Mouse (Mus musculus): Measurements from ENCODE around the gene Carns1. TPM values are rescaled to one million over a fixed set of nuclear protein-coding genes. Genes with fewer than 3 reads are reported as not detected.
"Not testable (repeated sequence)": the region's sequence is repeated elsewhere in the genome, so short reads cannot be mapped to it uniquely, and the experiment has no call there.

Gene Carns1
- polyA plus RNA-seq, 2 experiments from 2014 or later = 6.1 to 7.2 TPM

DNA sequence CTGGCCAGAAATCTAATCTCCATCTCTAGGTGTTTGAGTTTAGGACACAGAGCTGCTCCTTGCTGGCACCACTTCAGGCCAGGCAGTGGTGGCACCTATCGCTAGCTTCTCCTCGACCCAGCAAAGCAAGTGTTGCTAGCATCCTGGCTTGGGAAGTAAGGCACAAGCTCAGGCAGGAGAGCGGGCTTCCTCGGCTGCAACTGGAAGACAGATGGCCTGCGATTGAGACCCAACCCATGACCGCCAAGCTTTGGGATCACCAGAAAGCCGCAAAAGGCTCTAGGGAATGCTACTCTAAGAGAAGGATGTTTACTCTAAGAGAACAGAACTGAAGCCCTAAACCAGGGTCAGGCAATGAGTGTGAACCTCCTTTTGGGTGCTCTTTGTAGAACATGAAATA lies 45.8 kb downstream of the Carns1 start:
- ATAC-seq = no peak

DNA sequence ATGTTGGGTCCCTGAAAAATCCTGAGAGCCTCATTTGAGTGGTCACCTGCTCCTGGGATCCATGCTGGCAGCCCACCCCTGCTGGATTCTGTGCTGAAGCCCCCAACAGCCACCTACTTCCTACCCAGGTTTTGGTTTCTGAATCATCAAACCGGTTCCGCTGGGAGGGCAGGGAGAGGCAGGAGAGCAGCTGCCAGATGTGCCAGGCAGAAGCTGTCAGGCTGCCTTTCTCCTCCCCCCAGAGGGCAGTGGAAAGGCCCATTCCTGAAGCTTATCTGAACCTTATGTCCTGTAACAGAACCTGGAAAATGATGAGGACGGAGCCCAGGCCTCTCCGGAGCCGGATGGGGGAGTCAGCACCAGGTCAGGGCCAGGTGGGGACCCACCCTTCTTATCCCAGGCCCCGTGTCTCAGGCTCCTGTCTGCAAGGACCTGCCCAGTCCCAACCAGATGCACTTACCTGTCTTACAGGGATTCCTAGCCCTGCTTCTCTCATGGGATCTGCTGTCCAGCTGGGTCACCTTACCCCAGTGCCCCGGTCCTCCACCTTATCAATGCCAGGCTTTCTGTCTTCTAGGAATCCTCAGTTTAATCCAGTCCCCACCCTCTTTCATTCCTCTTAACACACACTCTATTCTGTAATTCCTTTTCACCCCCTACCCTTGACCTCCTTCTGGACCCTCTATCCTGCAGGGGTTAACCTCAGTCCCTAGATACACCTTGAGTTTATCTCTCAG lies 48.4 kb downstream of the Carns1 start:
- ATAC-seq = no peak

DNA sequence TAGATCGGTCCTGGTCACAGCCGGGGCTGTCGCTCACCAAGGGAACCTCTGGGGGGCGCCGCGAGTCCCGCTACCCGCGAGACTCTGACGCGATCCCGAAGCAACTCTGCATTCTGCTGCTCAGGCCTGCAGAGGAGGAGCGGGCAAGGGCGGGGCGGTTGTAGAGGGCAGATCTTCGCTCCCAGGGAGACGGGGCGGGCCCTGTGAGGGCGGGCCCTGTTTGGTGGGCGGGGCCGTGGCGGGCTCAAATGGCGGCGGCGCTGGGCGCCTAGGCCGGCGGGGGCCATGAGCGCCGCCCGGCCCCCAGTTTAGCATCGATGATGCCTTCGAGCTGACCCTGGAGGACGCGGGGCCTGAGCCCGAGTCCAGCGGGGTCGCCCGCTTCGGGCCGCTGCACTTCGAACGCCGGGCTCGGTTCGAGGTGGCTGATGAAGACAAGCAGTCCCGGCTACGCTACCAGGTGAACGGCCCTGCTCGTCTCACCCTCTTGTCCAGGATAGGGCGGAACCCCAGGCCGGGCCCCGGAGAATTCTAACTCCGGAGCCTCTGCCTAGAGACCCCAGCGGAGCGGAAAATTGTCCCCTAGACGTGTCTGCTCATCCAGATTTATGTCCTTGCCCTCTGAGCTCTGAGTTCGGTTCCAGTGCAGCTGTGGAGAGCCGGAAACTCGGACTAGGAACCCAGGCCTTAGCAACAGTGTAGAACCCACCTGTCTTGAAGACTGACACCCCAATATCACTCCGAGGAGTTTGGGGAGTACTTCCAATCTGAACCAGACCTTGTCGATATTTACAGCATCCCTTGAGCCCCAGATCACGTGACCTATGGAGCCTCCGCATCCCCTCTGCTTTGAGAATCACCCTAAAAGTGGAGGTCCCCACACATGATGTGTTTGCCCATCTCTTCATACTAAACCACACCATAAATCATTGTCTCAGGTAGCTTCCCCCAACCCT lies 49.3 kb downstream of the Carns1 start, which contains the start of gene Aip:
Aip (minus strand) TSS at position 118 of the 956 bp plus-strand sequence.
- ATAC-seq = peak; percentile 71

DNA sequence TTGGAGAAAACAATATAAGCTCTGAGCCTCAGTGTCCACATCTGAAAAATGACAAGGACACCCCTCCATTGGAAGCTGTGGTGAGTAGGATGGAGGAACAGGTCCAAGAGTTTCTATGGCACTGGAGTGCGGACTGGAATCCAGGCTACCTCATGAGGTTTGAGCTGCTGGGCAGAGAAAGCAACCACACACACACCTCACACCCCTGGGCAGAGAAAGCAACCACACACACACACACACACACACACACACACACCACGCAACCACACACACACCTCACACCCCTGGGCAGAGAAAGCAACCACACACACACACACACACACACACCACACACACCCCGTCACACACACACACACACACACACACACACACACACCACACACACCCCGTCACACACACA lies 50.0 kb downstream of the Carns1 start:
- not testable (repeated sequence) for ATAC-seq

DNA sequence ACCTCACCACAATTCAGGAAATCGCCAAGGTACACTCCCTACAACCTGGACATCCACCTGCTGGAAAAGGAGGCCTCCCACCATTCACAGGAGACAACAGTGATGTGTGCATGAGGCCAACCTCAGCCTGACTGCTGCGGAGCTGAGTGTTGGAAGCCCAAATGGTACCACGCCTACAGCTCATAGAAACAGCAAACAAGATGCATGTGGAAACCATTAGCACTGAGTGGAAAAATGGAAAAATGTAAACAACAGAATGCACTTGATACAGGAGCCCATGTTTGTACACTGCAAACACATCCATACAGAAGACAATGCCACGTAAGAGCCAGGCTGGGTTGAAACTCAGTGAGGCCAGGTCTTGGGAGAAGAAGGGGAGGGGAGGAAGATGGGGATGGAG lies 50.8 kb downstream of the Carns1 start:
- no peak for ATAC-seq

DNA sequence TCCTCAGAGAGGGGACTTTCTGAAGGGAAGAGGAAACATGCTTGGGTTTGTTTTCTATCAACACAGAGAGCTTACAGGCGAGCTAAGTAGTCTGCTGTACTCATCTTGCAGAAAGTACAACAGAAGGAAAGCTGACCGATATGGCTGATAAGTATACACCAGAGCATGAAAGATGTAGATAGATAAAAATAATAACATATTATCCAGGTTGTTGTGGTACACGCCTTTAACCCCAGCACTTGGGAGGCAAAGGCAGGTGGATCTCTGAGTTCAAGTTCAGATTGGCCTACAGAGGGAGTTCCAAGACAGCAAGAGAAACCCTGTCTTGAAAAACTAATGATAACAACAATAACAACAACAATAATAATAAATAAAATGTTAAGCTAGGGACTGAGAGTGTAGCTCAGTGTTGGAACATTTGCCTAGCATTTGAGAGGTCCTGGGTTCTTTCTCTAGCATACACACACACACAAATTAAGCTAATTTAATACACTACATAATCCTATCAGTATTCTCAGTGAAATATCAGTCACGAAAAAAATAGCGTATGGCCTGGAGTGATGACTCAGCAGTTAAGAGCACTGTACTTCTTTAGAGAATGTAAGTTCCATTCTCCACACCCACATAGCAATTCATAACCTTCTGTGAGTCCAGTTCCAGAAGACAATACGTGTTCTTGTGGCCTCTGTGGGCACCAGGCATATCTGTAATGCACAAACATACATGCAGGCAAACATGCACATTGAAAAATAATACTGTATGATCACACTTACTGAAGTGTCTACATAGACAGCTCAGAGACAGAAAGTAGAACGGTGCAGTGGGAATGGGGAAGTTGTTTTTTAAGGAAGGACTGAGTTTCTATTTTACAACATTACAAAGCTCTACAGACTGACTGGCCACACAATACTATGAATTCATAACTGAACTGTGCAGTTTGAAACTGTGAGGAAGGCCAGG lies 52.6 kb downstream of the Carns1 start:
- no peak for ATAC-seq

DNA sequence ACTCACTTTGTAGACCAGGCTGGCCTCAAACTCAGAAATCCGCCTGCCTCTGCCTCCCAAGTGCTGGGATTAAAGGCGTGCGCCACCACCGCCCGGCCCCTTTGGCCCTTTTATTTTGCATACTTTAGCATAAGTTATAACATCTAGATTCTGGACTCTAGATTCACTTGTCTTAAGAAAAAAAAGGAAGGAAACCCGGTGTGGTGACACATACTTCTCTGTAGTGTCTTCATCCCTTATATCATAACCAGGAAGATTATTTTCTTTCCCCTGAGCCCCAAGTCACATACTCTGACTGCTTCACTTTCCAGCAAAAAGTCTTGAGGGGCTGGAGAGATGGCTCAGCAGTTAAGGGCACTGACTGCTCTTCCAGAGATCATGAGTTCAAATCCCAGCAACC lies 53.4 kb downstream of the Carns1 start:
- ATAC-seq = not testable (repeated sequence)

DNA sequence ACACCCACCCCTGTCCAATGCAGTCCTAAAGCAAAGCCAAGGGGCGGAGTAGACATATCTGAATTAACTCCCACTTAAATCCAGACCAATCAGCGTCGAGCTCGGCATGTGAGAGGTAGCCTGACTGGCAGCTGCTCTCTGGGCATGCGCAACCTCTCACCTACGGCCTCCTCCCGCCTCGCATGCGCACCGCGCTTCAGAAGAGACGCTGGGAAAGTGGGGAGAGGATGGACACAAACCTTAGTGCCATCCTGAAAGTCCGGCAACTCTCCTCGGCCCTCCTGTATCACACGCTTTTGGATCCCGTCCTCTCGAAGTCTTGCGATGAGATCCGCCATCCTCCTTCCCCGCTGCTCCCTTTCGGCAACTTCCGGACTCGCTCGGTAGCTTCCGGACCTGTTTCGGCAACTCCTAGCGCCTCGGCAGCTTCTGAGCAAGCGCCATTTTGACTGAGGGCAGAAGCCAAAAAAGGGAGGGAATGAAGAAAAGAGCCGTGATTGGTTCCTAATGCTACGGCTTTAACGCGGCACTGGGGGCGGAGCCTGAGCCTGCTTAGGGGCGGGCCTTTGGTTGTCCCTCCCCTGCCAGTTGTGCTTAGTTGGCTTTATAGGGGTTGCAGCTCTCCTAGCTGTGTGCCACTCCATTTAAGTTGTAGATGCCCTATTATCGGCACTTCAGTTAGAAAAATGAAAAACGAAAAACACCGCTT lies 54.0 kb downstream of the Carns1 start:
- peak; percentile 58 for ATAC-seq

DNA sequence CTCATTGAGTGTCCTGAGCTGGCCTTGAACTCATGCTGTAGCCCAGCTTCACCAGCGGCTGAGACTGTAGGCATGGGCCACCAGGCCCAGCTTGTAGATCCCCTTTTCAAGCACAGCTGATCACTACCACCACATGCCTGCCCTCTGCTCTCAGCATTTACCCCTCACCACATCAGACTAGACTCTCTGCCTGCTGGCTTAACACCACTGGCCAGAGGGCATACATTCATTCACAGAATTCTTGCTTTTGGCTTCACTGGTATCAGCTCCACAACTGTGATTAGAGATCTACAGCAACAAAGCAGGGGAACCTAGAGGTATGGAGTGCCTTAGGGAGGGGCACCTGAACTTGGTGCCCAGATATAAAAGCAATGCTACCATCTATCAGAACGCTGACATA lies 54.8 kb downstream of the Carns1 start:
- ATAC-seq = no peak

DNA sequence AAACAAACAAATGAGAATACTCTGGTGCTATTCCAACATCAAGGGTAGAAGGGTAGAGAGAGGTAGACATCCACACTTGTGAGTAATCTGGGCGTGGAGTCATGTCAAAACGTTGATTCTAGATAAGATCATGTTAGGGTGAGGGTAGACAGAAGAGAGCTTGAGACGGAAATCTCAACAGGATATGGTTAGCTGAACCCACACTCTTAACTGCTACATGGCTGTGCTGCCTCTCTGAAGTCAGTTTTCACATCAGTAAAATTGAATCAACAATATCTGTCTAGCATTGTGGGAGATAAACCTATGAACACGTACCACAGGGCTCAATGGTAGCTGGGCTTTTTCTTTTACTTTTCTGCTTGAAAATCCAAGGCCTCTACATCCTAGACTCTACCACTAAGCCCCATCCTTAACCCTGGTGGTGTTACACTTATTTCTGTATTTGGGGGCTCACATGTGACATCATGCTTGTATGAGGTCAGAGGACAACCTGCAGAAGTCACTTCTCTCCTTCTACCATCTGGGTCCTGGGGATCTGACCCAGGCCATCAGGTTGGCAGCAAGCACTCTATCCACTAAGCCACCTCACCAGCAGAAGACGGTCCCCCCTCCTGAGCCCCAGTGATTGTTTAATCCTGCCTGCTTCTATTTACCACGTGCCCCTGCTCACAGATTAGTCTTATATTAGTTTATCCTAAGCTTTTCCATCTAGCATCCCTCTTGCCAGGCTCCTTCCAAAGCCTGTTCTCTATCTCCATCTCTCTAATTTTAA lies 55.4 kb downstream of the Carns1 start:
- ATAC-seq = peak; percentile 77

DNA sequence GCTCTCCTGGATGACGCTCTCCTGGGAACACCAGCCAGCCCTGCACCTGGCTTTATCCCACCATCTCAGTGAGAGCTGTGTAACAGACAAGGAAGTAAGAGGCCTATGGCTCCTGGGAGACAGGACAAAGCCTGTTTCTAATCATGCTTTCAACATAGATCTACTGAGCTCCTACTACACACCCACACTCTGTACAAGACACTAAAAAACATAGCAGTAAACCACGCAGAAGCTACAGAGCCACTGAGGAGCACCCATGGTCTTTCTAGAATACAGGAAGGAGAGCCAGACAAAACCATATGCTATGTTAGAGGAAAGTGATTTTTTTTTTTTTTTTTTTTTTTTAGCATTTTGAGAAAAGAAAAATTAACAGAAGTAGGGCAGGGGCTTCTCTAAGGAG lies 56.9 kb downstream of the Carns1 start:
- ATAC-seq = no peak

DNA sequence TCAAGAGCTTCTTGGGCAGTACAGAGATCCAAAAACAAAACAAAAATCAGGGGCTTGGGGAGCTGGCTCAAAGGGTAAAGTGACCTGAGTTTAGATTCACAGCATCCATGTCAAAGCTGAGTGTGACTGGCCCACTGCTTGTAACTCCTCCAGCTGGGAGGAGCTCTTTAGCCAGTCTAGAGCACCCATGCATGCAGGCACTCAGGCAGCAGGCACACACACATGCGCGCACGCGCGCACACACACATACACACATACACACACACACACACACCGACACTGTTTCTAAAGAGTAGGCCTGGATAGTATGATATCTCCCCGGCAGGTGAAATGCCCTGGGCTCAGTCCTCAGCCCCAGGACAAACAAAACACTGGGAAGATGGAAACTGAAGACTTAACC lies 58.3 kb downstream of the Carns1 start:
- ATAC-seq = no peak

DNA sequence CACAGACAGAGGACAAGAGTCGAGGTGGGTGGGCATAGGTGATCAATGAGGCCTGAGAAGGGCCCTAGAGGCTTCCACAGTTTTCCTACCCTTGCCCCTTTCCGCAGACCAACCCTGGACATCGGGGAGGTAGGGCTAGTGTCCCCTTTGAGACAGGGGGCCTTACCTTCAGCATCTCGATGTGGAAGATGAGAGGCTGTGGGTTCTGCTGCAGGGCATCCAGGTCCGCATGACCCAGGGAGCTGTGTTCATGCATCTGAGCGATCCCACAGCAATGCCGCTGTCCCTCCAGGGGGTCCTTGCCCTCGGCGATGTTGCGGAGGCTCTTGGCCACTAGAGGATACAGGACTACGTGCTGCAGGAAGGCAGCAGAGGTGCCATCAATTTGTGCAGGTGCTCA lies 59.5 kb downstream of the Carns1 start:
- ATAC-seq = no peak

DNA sequence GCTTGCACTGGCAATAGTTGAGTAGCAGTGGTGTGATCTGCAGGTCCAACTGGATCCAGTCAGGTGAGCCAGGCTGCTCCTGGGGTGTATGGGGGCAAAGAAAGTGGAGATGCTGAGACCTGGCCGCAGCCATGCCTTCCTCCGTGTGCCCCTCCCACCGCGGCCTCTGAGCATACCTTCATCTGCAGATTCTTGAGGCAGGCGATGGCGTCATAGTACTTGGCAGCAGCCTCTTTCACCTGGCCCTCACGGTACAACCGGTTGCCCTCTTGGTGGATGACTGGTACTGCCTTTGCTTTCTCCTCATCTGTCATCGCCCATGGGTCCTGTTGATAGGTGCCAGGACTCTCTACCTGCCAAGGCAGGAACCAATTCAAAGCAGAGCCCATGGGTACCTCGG lies 60.1 kb downstream of the Carns1 start:
- no peak for ATAC-seq

DNA sequence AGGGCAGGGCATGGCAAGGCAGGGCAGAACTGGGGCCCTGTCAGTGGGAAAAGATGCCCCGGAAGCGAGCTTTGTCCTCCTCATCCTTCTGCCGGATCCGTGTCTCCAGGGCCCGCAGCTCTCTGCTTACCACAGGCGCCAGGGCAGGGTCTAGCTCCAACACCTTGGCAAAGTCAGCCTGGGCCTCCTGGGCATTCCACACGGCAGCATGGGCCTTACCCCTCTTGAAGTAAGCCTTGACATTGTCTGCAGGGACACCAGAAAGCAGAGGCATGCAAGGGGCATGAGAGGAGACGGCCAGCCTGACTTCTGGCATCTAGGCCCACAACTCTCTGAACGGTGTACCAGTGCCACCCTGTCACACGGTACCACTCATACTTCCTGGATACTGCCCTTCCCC lies 60.7 kb downstream of the Carns1 start:
- ATAC-seq = no peak

Other genes starting within 250 kb of the Carns1 start
- gene Aldh3b1, start 245.7 kb downstream of the Carns1 start, polyA plus RNA-seq (2017; shearing (Covaris generic)) = under 1 TPM in 1 of 2 experiments, not detected in 1; 0.83 TPM
- gene Unc93b1, start 240.3 kb downstream of the Carns1 start, polyA plus RNA-seq (2017; shearing (Covaris generic)) = 10 to 100 TPM; 17.1 to 21.8 TPM
- gene Aldh3b3, start 216.8 kb downstream of the Carns1 start, polyA plus RNA-seq (2017; shearing (Covaris generic)) = not detected
- not detected for gene Aldh3b2, start 203.2 kb downstream of the Carns1 start, polyA plus RNA-seq (2017; shearing (Covaris generic))
- 1 to 10 TPM; 1.2 to 1.6 TPM for gene Acy3, start 188.9 kb downstream of the Carns1 start, polyA plus RNA-seq (2017; shearing (Covaris generic))
- gene Tbx10, start 182.7 kb downstream of the Carns1 start, polyA plus RNA-seq (2017; shearing (Covaris generic)) = not detected
- 10 to 100 TPM; 17.3 to 17.8 TPM for gene Nudt8, start 174.9 kb downstream of the Carns1 start, polyA plus RNA-seq (2017; shearing (Covaris generic))
- gene Gm49405, start 174.9 kb downstream of the Carns1 start, polyA plus RNA-seq (2017; shearing (Covaris generic)) = under 1 TPM; 0.19 to 0.42 TPM
- gene Doc2g, start 172.2 kb downstream of the Carns1 start, polyA plus RNA-seq (2017; shearing (Covaris generic)) = 1 to 10 TPM in 1 of 2 experiments, under 1 TPM in 1; 0.45 to 1.5 TPM
- 100 to 1,000 TPM; 129 to 134 TPM for gene Ndufv1, start 162.7 kb downstream of the Carns1 start, polyA plus RNA-seq (2017; shearing (Covaris generic))
- 100 to 1,000 TPM; 481 to 485 TPM for gene Gstp1, start 137.5 kb downstream of the Carns1 start, polyA plus RNA-seq (2017; shearing (Covaris generic))
- gene Gstp2, start 129.5 kb downstream of the Carns1 start, polyA plus RNA-seq (2017; shearing (Covaris generic)) = 10 to 100 TPM; 11.1 to 23.5 TPM
- 100 to 1,000 TPM; 202 to 218 TPM for gene Gstp3, start 115.9 kb downstream of the Carns1 start, polyA plus RNA-seq (2017; shearing (Covaris generic))
- not detected for gene Cabp2, start 93.9 kb downstream of the Carns1 start, polyA plus RNA-seq (2017; shearing (Covaris generic))
- 100 to 1,000 TPM; 372 to 419 TPM for gene Cdk2ap2, start 78.3 kb downstream of the Carns1 start, polyA plus RNA-seq (2017; shearing (Covaris generic))
- 10 to 100 TPM; 89.9 to 91.4 TPM for gene Pitpnm1, start 75.5 kb downstream of the Carns1 start, polyA plus RNA-seq (2017; shearing (Covaris generic))
- 100 to 1,000 TPM; 171 to 215 TPM for gene Aip, start 49.6 kb downstream of the Carns1 start, polyA plus RNA-seq (2017; shearing (Covaris generic))
- gene Gpr152, start 35.7 kb downstream of the Carns1 start, polyA plus RNA-seq (2017; shearing (Covaris generic)) = not detected
- gene Cabp4, start 31.4 kb downstream of the Carns1 start, polyA plus RNA-seq (2017; shearing (Covaris generic)) = 1 to 10 TPM; 1.1 to 1.4 TPM
- gene Coro1b, start 26.9 kb downstream of the Carns1 start, polyA plus RNA-seq (2017; shearing (Covaris generic)) = 100 to 1,000 TPM; 212 to 255 TPM
- 1,000 to 10,000 TPM; 1,013 to 1,027 TPM for gene Ptprcap, start 21.9 kb downstream of the Carns1 start, polyA plus RNA-seq (2017; shearing (Covaris generic))
- 10 to 100 TPM; 21.9 to 25.0 TPM for gene Rps6kb2, start 12.1 kb downstream of the Carns1 start, polyA plus RNA-seq (2017; shearing (Covaris generic))
- gene Tbc1d10c, start 15.8 kb upstream of the Carns1 start, polyA plus RNA-seq (2017; shearing (Covaris generic)) = 100 to 1,000 TPM; 548 to 733 TPM
- gene Ppp1ca, start 16.6 kb upstream of the Carns1 start, polyA plus RNA-seq (2017; shearing (Covaris generic)) = 1,000 to 10,000 TPM in 1 of 2 experiments, 100 to 1,000 TPM in 1; 945 to 1,075 TPM
- 10 to 100 TPM; 37.7 to 40.3 TPM for gene Rad9a, start 26.2 kb upstream of the Carns1 start, polyA plus RNA-seq (2017; shearing (Covaris generic))
- 10 to 100 TPM; 19.7 to 29.7 TPM for gene Clcf1, start 38.8 kb upstream of the Carns1 start, polyA plus RNA-seq (2017; shearing (Covaris generic))
- not detected for gene AC109138.7, start 38.9 kb upstream of the Carns1 start, polyA plus RNA-seq (2017; shearing (Covaris generic))
- gene Pold4, start 56.4 kb upstream of the Carns1 start, polyA plus RNA-seq (2017; shearing (Covaris generic)) = 100 to 1,000 TPM; 117 to 151 TPM
- 10 to 100 TPM in 1 of 2 experiments, 1 to 10 TPM in 1; 8.8 to 11.4 TPM for gene Ssh3, start 93.7 kb upstream of the Carns1 start, polyA plus RNA-seq (2017; shearing (Covaris generic))
- gene Ankrd13d, start 107.7 kb upstream of the Carns1 start, polyA plus RNA-seq (2017; shearing (Covaris generic)) = 1 to 10 TPM; 1.5 to 2.1 TPM
- gene Grk2, start 130.7 kb upstream of the Carns1 start, polyA plus RNA-seq (2017; shearing (Covaris generic)) = 100 to 1,000 TPM in 1 of 2 experiments, 10 to 100 TPM in 1; 83.4 to 101 TPM
- gene Kdm2a, start 222.8 kb upstream of the Carns1 start, polyA plus RNA-seq (2017; shearing (Covaris generic)) = 10 to 100 TPM; 54.9 to 68.6 TPM